Mouse (Mus musculus): Measurements from ENCODE around the gene Rora. TPM values are rescaled to one million over a fixed set of nuclear protein-coding genes. Genes with fewer than 3 reads are reported as not detected.

Gene Rora
- total RNA-seq (2014; rRNA removed) = 30.8 and 38.0 TPM in 2 replicates
- 11.3 and 14.8 TPM in 2 replicates for polyA plus RNA-seq (2012; rRNA removed)

- no peaks in the 10 kb centered on the region for H3K36me3 ChIP-seq (ENCODE audit: control insufficient read depth, insufficient read depth, low read length)
- H3K9ac ChIP-seq (ENCODE audit: low read depth, low read length) = peak within 1 kb of the TSS; percentile 88
- DNase-seq (ENCODE audit: extremely low read depth, low read depth, low spot score) = peak; percentile 18
- peak within 1 kb of the TSS; percentile 92 for H3K4me3 ChIP-seq (ENCODE audit: insufficient read depth, low read depth, low read length)
- no peaks in the 10 kb centered on the region for H3K27me3 ChIP-seq (ENCODE audit: control insufficient read depth, insufficient read depth, low read length)
- WGBS = 2% methylated on average over 69 of the region's 72 CpGs
- 0 out of 2 replicates have a peak, but pooled peaks cover 4% of the 10 kb centered on the region for H3K4me1 ChIP-seq (ENCODE audit: control insufficient read depth, insufficient read depth, low read length)
- TF ChIP-seq POLR2A (IDR thresholded peaks at IDR 0.05; ENCODE audit: extremely low read depth, insufficient read depth, low read length) (no peak), CTCF (IDR thresholded peaks at IDR 0.05; ENCODE audit: low read depth, low read length) (0 out of 2 replicates have a peak, but pooled peaks have one; percentile 3)
- no peaks in the 10 kb centered on the region for H3K79me2 ChIP-seq (ENCODE audit: control insufficient read depth, insufficient read depth, low read length)
- H3K27ac ChIP-seq (replicated peaks; ENCODE audit: insufficient read depth, low read depth, low read length) = peak within 1 kb of the TSS; percentile 43; the same call in 1 of the 2 replicates
Observed at GRCm38 (mm10) chr9:68653211-68654038, at the start of gene Rora. Rora (plus strand) TSS chr9:68653786.

- DNase-seq (ENCODE audit: extremely low read depth, low read depth, low spot score) = no peak
- no peaks in the 10 kb centered on the region for H3K79me2 ChIP-seq (ENCODE audit: control insufficient read depth, insufficient read depth, low read length)
- WGBS = 82% methylated on average over 9 of the region's 9 CpGs
Observed at GRCm38 (mm10) chr9:68614006-68614405, 39.6 kb upstream of the Rora start.

GRCm38 (mm10) chr9:68617116-68617515, 36.5 kb upstream of the Rora start:
- no peaks in the 10 kb centered on the region for H3K4me1 ChIP-seq (ENCODE audit: control insufficient read depth, insufficient read depth, low read length)
- H3K36me3 ChIP-seq (ENCODE audit: control insufficient read depth, insufficient read depth, low read length) = no peaks in the 10 kb centered on the region
- no peak overlapping the region for H3K4me3 ChIP-seq (ENCODE audit: insufficient read depth, low read depth, low read length)
- TF ChIP-seq POLR2A (IDR thresholded peaks at IDR 0.05; ENCODE audit: extremely low read depth, insufficient read depth, low read length) = no peak
- no peak for TF ChIP-seq CTCF (IDR thresholded peaks at IDR 0.05; ENCODE audit: low read depth, low read length)
- WGBS = 72% methylated on average over 4 of the region's 4 CpGs
- no peak for DNase-seq (ENCODE audit: extremely low read depth, low read depth, low spot score)
- H3K79me2 ChIP-seq (ENCODE audit: control insufficient read depth, insufficient read depth, low read length) = no peaks in the 10 kb centered on the region
- H3K27me3 ChIP-seq (ENCODE audit: control insufficient read depth, insufficient read depth, low read length) = no peaks in the 10 kb centered on the region
- no peak overlapping the region for H3K27ac ChIP-seq (replicated peaks; ENCODE audit: insufficient read depth, low read depth, low read length)
- no peak overlapping the region for H3K9ac ChIP-seq (ENCODE audit: low read depth, low read length)

More at GRCm38 (mm10) chr9:68614006-68614405, 39.6 kb upstream of the Rora start:
- H3K4me3 ChIP-seq (ENCODE audit: insufficient read depth, low read depth, low read length) = no peak overlapping the region
- no peak overlapping the region for H3K9ac ChIP-seq (ENCODE audit: low read depth, low read length)
- no peaks in the 10 kb centered on the region for H3K27me3 ChIP-seq (ENCODE audit: control insufficient read depth, insufficient read depth, low read length)
- H3K4me1 ChIP-seq (ENCODE audit: control insufficient read depth, insufficient read depth, low read length) = no peaks in the 10 kb centered on the region
- no peaks in the 10 kb centered on the region for H3K36me3 ChIP-seq (ENCODE audit: control insufficient read depth, insufficient read depth, low read length)
- H3K27ac ChIP-seq (replicated peaks; ENCODE audit: insufficient read depth, low read depth, low read length) = no peak overlapping the region
- no peak for TF ChIP-seq CTCF (IDR thresholded peaks at IDR 0.05; ENCODE audit: low read depth, low read length)
- no peak for TF ChIP-seq POLR2A (IDR thresholded peaks at IDR 0.05; ENCODE audit: extremely low read depth, insufficient read depth, low read length)

GRCm38 (mm10) chr9:68620036-68620435, 33.5 kb upstream of the Rora start:
- no peaks in the 10 kb centered on the region for H3K4me1 ChIP-seq (ENCODE audit: control insufficient read depth, insufficient read depth, low read length)
- WGBS = 33% methylated on average over 2 of the region's 2 CpGs
- H3K9ac ChIP-seq (ENCODE audit: low read depth, low read length) = no peak overlapping the region
- no peaks in the 10 kb centered on the region for H3K27me3 ChIP-seq (ENCODE audit: control insufficient read depth, insufficient read depth, low read length)
- TF ChIP-seq CTCF (IDR thresholded peaks at IDR 0.05; ENCODE audit: low read depth, low read length) = no peak
- no peak for TF ChIP-seq POLR2A (IDR thresholded peaks at IDR 0.05; ENCODE audit: extremely low read depth, insufficient read depth, low read length)
- no peak overlapping the region for H3K27ac ChIP-seq (replicated peaks; ENCODE audit: insufficient read depth, low read depth, low read length)
- no peak for DNase-seq (ENCODE audit: extremely low read depth, low read depth, low spot score)
- H3K4me3 ChIP-seq (ENCODE audit: insufficient read depth, low read depth, low read length) = no peak overlapping the region
- H3K36me3 ChIP-seq (ENCODE audit: control insufficient read depth, insufficient read depth, low read length) = no peaks in the 10 kb centered on the region
- H3K79me2 ChIP-seq (ENCODE audit: control insufficient read depth, insufficient read depth, low read length) = no peaks in the 10 kb centered on the region

GRCm38 (mm10) chr9:68620441-68620840, 33.1 kb upstream of the Rora start:
- TF ChIP-seq CTCF (IDR thresholded peaks at IDR 0.05; ENCODE audit: low read depth, low read length) (no peak), POLR2A (IDR thresholded peaks at IDR 0.05; ENCODE audit: extremely low read depth, insufficient read depth, low read length) (no peak)
- no peak overlapping the region for H3K27ac ChIP-seq (replicated peaks; ENCODE audit: insufficient read depth, low read depth, low read length)
- 35% methylated on average over 6 of the region's 6 CpGs for WGBS
- no peak overlapping the region for H3K9ac ChIP-seq (ENCODE audit: low read depth, low read length)
- H3K27me3 ChIP-seq (ENCODE audit: control insufficient read depth, insufficient read depth, low read length) = no peaks in the 10 kb centered on the region
- H3K79me2 ChIP-seq (ENCODE audit: control insufficient read depth, insufficient read depth, low read length) = no peaks in the 10 kb centered on the region
- DNase-seq (ENCODE audit: extremely low read depth, low read depth, low spot score) = no peak
- H3K4me3 ChIP-seq (ENCODE audit: insufficient read depth, low read depth, low read length) = no peak overlapping the region
- H3K36me3 ChIP-seq (ENCODE audit: control insufficient read depth, insufficient read depth, low read length) = no peaks in the 10 kb centered on the region
- no peaks in the 10 kb centered on the region for H3K4me1 ChIP-seq (ENCODE audit: control insufficient read depth, insufficient read depth, low read length)

- no peak for DNase-seq (ENCODE audit: extremely low read depth, low read depth, low spot score)
- Histone ChIP-seq H3K27ac (replicated peaks; ENCODE audit: insufficient read depth, low read depth, low read length) (no peak overlapping the region), H3K4me3 (ENCODE audit: insufficient read depth, low read depth, low read length) (no peak overlapping the region), H3K9ac (ENCODE audit: low read depth, low read length) (no peak overlapping the region), H3K27me3 (ENCODE audit: control insufficient read depth, insufficient read depth, low read length) (no peaks in the 10 kb centered on the region), H3K36me3 (ENCODE audit: control insufficient read depth, insufficient read depth, low read length) (no peaks in the 10 kb centered on the region), H3K4me1 (ENCODE audit: control insufficient read depth, insufficient read depth, low read length) (no peaks in the 10 kb centered on the region), H3K79me2 (ENCODE audit: control insufficient read depth, insufficient read depth, low read length) (no peaks in the 10 kb centered on the region)
- no peak for TF ChIP-seq CTCF (IDR thresholded peaks at IDR 0.05; ENCODE audit: low read depth, low read length)
- no peak for TF ChIP-seq POLR2A (IDR thresholded peaks at IDR 0.05; ENCODE audit: extremely low read depth, insufficient read depth, low read length)
- WGBS = 87% methylated on average over 4 of the region's 4 CpGs
Observed at GRCm38 (mm10) chr9:68624981-68625380, 28.6 kb upstream of the Rora start.
